Mouse (Mus musculus) thymus, adult 2 months (tissue): ENCODE measurements at regions not wholly inside any gene's neighbourhood (a gene's known extent, or its start where the extent isn't known, plus 50 kb on each side); places are given as distances from the start of the nearest gene placed in this dataset.

Experiments used
- DNase-seq: peaks from one replicate; pipeline ENCODE4 v3.0.0; 2021
- H3K27ac ChIP-seq: fragments of 200-500 bp; 2 replicates; pipeline ENCODE4 v1.5.1; 2012; ENCODE audit warnings: low read length, control low read depth; ENCODE audit not compliant: control insufficient read depth, insufficient read depth
- H3K27me3 ChIP-seq: fragments of 200-500 bp; 2 replicates; pipeline ENCODE4 v1.6.1; 2012; ENCODE audit warnings: mild to moderate bottlenecking, low read length, moderate library complexity, mixed read lengths; ENCODE audit not compliant: control insufficient read depth, insufficient read depth
- H3K36me3 ChIP-seq: fragments of 200-500 bp; 2 replicates; pipeline ENCODE4 v1.6.1; 2012; ENCODE audit warnings: mild to moderate bottlenecking, low read length, moderate library complexity; ENCODE audit not compliant: control insufficient read depth, insufficient read depth
- H3K4me1 ChIP-seq: fragments of 200-500 bp; replicated peaks from 2 replicates; pipeline ENCODE4 v1.6.1; 2012; ENCODE audit warnings: low read length; ENCODE audit not compliant: control insufficient read depth, insufficient read depth
- H3K4me3 ChIP-seq: fragments of 200-500 bp; 2 replicates; pipeline ENCODE4 v1.5.1; 2012; ENCODE audit warnings: mild to moderate bottlenecking, low read length, control low read depth, moderate library complexity; ENCODE audit not compliant: control insufficient read depth, insufficient read depth
- CTCF ChIP-seq: fragments of 200-500 bp; IDR thresholded peaks from 2 replicates; pipeline ENCODE4 v1.5.1; 2012; ENCODE audit warnings: mild to moderate bottlenecking, control low read depth, low read length, moderate library complexity, borderline replicate concordance; ENCODE audit not compliant: control insufficient read depth, poor library complexity, insufficient read depth; ENCODE audit errors: extremely low read depth
- POLR2A ChIP-seq: fragments of 200-500 bp; IDR thresholded peaks from 2 replicates; pipeline ENCODE4 v1.6.1; 2012; ENCODE audit warnings: mild to moderate bottlenecking, low read length, control low read depth, moderate library complexity; ENCODE audit not compliant: control insufficient read depth, poor library complexity, insufficient read depth; ENCODE audit errors: extremely low read depth
- WGBS: fragments of 180-500 bp; shearing (Covaris S2); methylation state at CpG from one replicate; pipeline ENCODE4 v1.1.7; 2018; 5-methylcytosine and 5-hydroxymethylcytosine counted together

DNA sequence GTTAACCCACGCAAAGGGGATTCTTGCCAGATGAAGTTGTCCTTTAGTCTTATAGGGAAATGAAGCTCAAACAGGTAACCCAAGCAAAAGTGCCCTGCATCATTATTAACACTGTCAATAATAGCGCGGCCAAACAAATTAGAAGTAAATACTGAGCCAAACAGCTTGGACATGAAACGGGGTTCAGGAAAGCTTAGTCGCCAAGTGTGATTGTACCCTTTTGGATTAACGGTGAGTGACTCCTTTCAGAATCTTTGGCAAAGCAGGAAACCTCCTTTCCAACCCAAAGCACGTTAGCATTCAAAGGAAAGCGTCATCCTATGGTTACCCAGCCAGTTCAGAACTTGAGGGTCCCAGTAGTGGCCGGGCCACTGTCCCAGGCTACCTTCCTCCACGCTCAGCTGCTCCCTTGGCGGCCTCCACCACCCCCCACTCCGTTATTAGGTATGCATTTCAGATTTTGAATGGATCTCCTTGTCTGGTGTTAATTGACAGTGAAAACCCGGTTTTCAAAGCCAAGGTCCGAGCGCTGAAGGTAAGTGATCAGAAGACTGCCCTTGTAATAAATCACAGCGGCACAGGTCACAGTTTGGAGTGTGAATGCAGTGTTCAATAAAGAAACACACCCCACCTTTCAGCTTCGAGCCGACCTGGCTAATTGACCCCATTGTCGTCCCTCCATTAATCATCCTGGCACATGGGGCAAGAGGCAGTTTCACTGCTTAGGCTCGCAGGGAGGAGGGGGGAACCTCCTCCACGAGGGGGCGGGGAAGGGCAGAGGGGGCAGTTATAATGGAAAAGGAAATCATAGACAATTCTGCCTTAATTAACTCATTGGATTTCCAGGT is 1560.1 kb upstream of the Gulo start:
- Histone ChIP-seq H3K36me3 (no peaks in the 10 kb centered on the region), H3K4me1 (no peaks in the 10 kb centered on the region), H3K27ac (no peak overlapping the region), H3K27me3 (no peaks in the 10 kb centered on the region), H3K4me3 (no peak overlapping the region)
- DNase-seq: no peak
- 51% methylated on average over 22 of the region's 22 CpGs for WGBS
- no peak for TF ChIP-seq POLR2A
- no peak for TF ChIP-seq CTCF

DNA sequence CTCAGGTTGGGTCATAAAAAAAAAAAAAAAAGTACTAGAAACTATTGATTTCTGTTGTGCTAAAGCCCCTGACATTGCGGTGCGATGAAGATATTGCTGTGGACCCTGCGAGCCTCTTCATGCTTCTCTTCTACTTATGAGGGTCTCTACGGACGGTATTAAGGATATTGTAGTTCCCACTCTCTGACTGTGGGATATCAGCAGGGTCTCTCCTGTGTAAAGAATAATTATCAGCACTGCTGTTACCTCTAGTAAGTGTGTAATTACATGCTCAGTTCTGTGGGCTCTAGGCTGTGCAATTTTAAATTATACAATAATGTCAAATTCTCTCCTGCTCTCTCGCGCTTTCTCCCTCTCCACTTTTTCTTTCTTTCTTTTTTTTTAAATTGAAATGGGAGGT is 1545.9 kb upstream of the Gulo start:
- DNase-seq: no peak
- Histone ChIP-seq H3K4me1 (no peaks in the 10 kb centered on the region), H3K36me3 (no peaks in the 10 kb centered on the region), H3K4me3 (no peak overlapping the region), H3K27me3 (no peaks in the 10 kb centered on the region), H3K27ac (no peak overlapping the region)
- 96% methylated on average over 7 of the region's 7 CpGs for WGBS
- TF ChIP-seq POLR2A: no peak
- TF ChIP-seq CTCF: no peak

DNA sequence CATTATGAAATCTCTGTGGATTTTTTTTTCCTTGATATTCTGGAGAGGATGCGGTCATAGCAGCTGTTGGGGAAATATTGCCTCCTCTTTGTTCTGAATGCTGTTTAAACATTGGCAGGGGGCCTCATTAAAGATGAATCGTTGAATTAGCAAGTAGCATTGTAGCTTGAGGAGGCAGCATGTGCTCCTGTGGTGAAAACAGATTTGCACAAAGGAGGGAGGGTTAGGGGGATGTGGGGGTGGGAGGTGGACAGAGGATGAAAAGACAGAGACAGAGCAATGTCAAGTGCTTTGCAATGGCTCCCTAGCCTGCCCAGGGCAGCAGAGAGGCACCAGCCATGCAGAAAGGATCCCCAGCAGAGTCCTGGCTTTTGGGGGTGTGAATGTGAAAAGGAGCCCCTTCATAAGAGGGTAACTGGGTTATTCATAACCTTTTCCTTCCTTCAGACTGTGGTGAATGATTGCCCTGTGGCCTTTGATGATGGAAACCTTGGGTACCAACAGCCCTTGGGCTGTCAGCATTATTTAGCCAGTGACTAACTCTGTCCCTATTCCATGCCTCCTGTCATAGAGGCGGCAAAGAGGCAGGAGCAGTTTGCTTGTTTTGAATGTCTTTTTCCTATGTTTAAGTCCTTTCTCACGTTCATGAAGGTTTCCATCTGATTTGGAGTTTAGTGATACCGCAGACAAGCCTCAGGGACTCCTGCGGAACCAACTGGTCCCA is 1541.6 kb upstream of the Gulo start:
- H3K36me3 ChIP-seq: no peaks in the 10 kb centered on the region
- 83% methylated on average over 6 of the region's 6 CpGs for WGBS
- H3K4me3 ChIP-seq: no peak overlapping the region
- DNase-seq: no peak
- TF ChIP-seq CTCF: no peak
- no peak for TF ChIP-seq POLR2A
- H3K27ac ChIP-seq: no peak overlapping the region
- H3K4me1 ChIP-seq: no peaks in the 10 kb centered on the region
- H3K27me3 ChIP-seq: no peaks in the 10 kb centered on the region

DNA sequence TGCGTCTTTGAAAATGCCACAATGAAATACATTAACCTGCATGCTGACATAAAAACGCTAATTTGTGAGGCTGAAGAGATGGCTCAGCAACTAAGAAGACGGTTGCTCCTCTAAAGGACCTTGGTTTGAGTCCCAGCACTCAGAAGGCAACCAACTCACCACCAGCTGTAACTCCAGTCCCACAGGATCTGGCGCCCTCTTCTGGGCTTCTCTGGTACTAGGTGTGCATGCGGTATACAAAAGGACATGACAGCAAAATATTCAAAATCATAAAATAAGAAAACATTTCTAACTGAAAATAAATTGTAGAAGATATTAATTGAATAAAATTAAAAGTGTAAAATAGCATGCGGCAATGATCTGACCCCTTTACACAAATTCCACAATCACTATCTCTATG is 1539.7 kb upstream of the Gulo start:
- peak; percentile 5 for DNase-seq

DNA sequence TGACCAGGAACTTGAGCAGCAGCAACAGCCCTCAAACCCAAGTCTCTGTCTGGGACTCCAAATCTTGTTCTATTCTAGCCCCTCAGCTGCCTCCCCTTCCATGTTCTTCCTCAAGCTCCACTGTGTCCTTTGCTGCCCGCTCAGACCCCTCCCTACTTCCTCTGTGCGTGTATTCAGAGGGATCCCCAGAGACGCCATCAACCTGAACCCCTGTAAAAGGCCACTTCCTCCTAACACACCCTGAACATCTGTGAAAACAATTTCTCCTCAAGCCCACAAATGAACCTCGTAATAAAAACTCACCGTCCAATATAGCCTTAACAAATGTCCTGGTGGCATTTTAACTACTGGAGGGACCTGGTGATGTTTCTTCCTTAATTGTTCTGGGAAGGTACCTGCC is 1536.0 kb upstream of the Gulo start:
- DNase-seq: no peak
- WGBS: 32% methylated on average over 5 of the region's 5 CpGs
- Histone ChIP-seq H3K36me3 (no peaks in the 10 kb centered on the region), H3K27me3 (no peaks in the 10 kb centered on the region), H3K27ac (no peak overlapping the region), H3K4me3 (no peak overlapping the region), H3K4me1 (no peaks in the 10 kb centered on the region)
- TF ChIP-seq POLR2A: no peak
- no peak for TF ChIP-seq CTCF

More for the DNA sequence above, 1539.7 kb upstream of the Gulo start:
- H3K27ac ChIP-seq: no peak overlapping the region
- TF ChIP-seq CTCF: no peak
- no peak for TF ChIP-seq POLR2A
- H3K4me3 ChIP-seq: no peak overlapping the region
- H3K36me3 ChIP-seq: no peaks in the 10 kb centered on the region
- no peaks in the 10 kb centered on the region for H3K27me3 ChIP-seq
- WGBS: 89% methylated on average over 6 of the region's 6 CpGs
- no peaks in the 10 kb centered on the region for H3K4me1 ChIP-seq

DNA sequence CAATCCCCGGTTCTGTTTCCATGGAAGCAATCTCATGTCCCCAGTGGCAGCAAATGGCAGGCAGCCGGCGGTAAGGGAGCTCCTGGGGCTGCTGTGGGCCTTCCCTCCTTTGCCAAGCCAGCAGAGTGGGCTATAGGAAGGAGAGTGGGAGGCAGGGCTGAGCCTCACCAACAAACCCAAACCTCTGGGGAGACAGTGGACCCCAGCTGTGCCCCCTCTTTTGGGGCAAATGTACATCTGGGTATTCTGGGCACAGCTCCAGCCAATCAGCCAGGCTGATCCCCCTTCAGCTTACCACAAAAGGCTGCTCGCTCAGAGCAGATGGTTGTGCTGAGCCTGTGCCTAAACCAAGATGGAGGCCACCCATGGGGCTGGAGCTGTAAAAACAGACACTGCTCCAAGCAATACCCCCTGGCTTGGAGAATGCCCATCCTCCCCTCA is 1532.3 kb upstream of the Gulo start:
- Histone ChIP-seq H3K4me3 (no peak overlapping the region), H3K4me1 (no peaks in the 10 kb centered on the region), H3K36me3 (no peaks in the 10 kb centered on the region), H3K27ac (no peak overlapping the region), H3K27me3 (no peaks in the 10 kb centered on the region)
- 88% methylated on average over 4 of the region's 4 CpGs for WGBS
- DNase-seq: no peak
- TF ChIP-seq CTCF (no peak), POLR2A (no peak)
